Mouse (Mus musculus) cortical plate, adult 2 months (tissue): ENCODE measurements around the gene Dscam. TPM values are rescaled to one million over a fixed set of nuclear protein-coding genes. Genes with fewer than 3 reads are reported as not detected.
A peak's percentile ranks its signal among the peaks of the same experiment; 100 is the strongest.

Experiments
- H3K27ac ChIP-seq: fragments of 200-500 bp; 2 replicates; pipeline ENCODE4 v1.5.1; 2012; ENCODE audit warnings: low read length, control low read depth, inconsistent platforms; ENCODE audit not compliant: insufficient read depth
- H3K4me1 ChIP-seq: fragments of 200-500 bp; 2 replicates; pipeline ENCODE4 v1.6.1; 2011; ENCODE audit warnings: low read length; ENCODE audit not compliant: control insufficient read depth, insufficient read depth
- H3K4me3 ChIP-seq: fragments of 200-500 bp; 2 replicates; pipeline ENCODE4 v1.5.1; 2011; ENCODE audit warnings: mild to moderate bottlenecking, low read length, control low read depth; ENCODE audit not compliant: insufficient read depth
- CTCF ChIP-seq: fragments of 200-500 bp; IDR thresholded peaks from 2 replicates; pipeline ENCODE4 v1.5.1; 2011; ENCODE audit warnings: mild to moderate bottlenecking, control low read depth, low read length; ENCODE audit not compliant: insufficient read depth; ENCODE audit errors: extremely low read depth
- POLR2A ChIP-seq: fragments of 200-500 bp; IDR thresholded peaks from 2 replicates; pipeline ENCODE4 v1.6.1; 2011; ENCODE audit warnings: mild to moderate bottlenecking, low read length, control low read depth; ENCODE audit not compliant: insufficient read depth; ENCODE audit errors: extremely low read depth
- polyA plus RNA-seq: library from polyadenylated mRNA; depleted of rRNA; stranded (reverse); fragments of >200 nt; gene quantifications from 2 replicates; pipeline ENCODE4 v1.2.3, GENCODE M21; 2012

Dscam gene
- polyA plus RNA-seq, 1 experiment, result 20.4 TPM

DNA sequence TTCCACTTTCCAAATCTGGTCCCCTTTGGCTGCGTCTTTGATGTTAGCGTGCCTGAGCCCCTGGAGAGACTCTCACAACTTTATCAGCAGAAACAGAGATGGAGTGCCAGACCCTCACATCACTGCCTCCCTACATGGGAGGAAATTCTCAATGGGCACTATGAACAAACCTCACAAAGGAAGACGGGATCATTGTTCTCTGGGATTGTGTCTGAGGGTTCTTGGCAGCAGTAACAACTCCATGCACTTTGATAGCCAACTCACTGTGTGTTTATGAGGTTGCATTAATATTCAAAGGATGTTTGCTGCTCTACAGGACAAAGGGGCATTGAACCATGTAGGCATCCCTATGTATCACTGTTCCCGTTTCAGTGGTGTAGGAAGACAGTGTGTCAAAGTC is 135.3 kb downstream of the Dscam start:
- TF ChIP-seq POLR2A (no peak), CTCF (no peak)
- H3K27ac ChIP-seq, result no peak overlapping the region
- no peaks in the 10 kb centered on the region for H3K4me1 ChIP-seq
- no peak overlapping the region for H3K4me3 ChIP-seq

GRCm38 (mm10) chr16:97033540-97034058 is 137.0 kb downstream of the Dscam start:
- TF ChIP-seq POLR2A, result no peak
- TF ChIP-seq CTCF, result no peak
- Histone ChIP-seq H3K4me3 (no peak overlapping the region), H3K27ac (no peak overlapping the region), H3K4me1 (no peaks in the 10 kb centered on the region)

DNA sequence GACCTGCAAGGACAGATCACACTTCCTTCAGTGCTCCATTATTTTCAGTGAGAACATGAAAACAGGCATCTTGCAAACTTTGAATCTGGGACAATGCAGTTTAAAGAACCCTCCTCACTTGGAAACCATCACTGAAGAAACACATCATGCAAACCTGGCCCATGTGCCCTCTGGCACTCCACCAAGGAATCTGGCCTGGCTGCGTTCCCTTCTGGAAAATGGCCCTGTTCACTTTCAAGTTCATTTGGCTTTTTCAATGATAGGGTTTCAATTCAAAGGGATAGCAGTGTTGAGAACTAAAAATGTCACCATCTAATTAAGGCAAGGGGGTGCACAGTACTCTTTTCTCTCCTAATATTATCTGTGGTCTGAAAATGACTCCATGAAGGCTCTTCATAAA is 142.9 kb downstream of the Dscam start:
- Histone ChIP-seq H3K27ac (no peak overlapping the region), H3K4me3 (no peak overlapping the region), H3K4me1 (peaks cover 3% of the 10 kb centered on the region; the same call in 1 of the 2 replicates)
- no peak for TF ChIP-seq POLR2A
- TF ChIP-seq CTCF, result no peak

- no peak overlapping the region for H3K27ac ChIP-seq
- TF ChIP-seq POLR2A (no peak), CTCF (no peak)
- no peak overlapping the region for H3K4me3 ChIP-seq
- peaks cover 3% of the 10 kb centered on the region; the same call in 1 of the 2 replicates for H3K4me1 ChIP-seq
These were observed 143.7 kb downstream of the Dscam start for GRCm38 (mm10) chr16:97026803-97027202.

GRCm38 (mm10) chr16:97024406-97024805 is 146.1 kb downstream of the Dscam start:
- H3K4me3 ChIP-seq, result no peak overlapping the region
- H3K4me1 ChIP-seq, result peaks cover 3% of the 10 kb centered on the region; the same call in 1 of the 2 replicates
- no peak overlapping the region for H3K27ac ChIP-seq
- TF ChIP-seq CTCF, result no peak
- TF ChIP-seq POLR2A, result no peak

- TF ChIP-seq CTCF (no peak), POLR2A (no peak)
- Histone ChIP-seq H3K27ac (no peak overlapping the region), H3K4me3 (no peak overlapping the region), H3K4me1 (peaks cover 4% of the 10 kb centered on the region; the same call in 1 of the 2 replicates)
These were observed 149.1 kb downstream of the Dscam start for GRCm38 (mm10) chr16:97021496-97021895.

- peaks cover 4% of the 10 kb centered on the region; the same call in 1 of the 2 replicates for H3K4me1 ChIP-seq
- TF ChIP-seq CTCF, result no peak
- TF ChIP-seq POLR2A, result no peak
- no peak overlapping the region for H3K4me3 ChIP-seq
- H3K27ac ChIP-seq, result no peak overlapping the region
These were observed 152.2 kb downstream of the Dscam start for GRCm38 (mm10) chr16:97018304-97018703.

DNA sequence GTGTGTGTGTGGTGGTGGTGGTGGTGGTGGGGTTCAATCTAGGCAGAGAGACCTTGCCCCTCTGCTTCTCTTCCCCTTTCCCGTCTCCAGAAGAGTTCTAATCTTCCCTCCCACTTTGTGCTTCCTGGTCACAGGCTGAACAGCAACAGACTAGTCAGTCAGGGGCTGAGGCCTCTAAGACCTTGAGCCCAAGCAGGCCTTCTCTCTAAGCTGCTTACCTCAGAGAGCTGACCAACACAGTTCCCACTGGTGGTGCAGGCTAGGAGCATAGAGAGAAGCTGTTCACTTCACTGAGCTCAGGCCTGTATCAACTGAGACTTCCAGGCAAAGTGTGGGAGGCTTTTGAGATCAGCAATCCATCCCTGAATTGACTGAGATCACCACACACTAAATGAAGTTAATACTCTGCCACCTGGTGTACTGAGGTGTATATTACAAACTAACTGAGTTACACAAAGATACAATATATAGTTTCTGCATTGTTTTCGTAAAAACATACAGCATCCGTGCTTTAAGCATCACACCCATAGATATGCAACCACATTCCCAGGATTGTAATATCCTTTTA is 153.3 kb downstream of the Dscam start:
- no peak overlapping the region for H3K27ac ChIP-seq
- no peak overlapping the region for H3K4me3 ChIP-seq
- peaks cover 4% of the 10 kb centered on the region; the same call in 1 of the 2 replicates for H3K4me1 ChIP-seq
- TF ChIP-seq CTCF (no peak), POLR2A (no peak)

GRCm38 (mm10) chr16:97016244-97016850 is 154.2 kb downstream of the Dscam start:
- no peak overlapping the region for H3K27ac ChIP-seq
- no peak overlapping the region for H3K4me3 ChIP-seq
- peaks cover 4% of the 10 kb centered on the region; the same call in 1 of the 2 replicates for H3K4me1 ChIP-seq
- TF ChIP-seq POLR2A, result no peak
- TF ChIP-seq CTCF, result no peak

- Histone ChIP-seq H3K4me3 (no peak overlapping the region), H3K4me1 (peaks cover 13% of the 10 kb centered on the region), H3K27ac (no peak overlapping the region)
- TF ChIP-seq POLR2A (no peak), CTCF (0 out of 2 replicates have a peak, but pooled peaks have one; percentile 18)
These were observed 156.2 kb downstream of the Dscam start for GRCm38 (mm10) chr16:97014343-97014742.
